Mouse (Mus musculus) 3134 (cell line): ENCODE data around the gene Sema4d.
A peak's percentile ranks its signal among the peaks of the same experiment; 100 is the strongest.

Experiments used
- DNase-seq: peaks from one replicate; pipeline ENCODE4 v3.0.0-alpha.2; 2011; ENCODE audit warnings: low spot score; ENCODE audit not compliant: insufficient read length; ENCODE audit errors: extremely low read depth

Sema4d gene

DNA sequence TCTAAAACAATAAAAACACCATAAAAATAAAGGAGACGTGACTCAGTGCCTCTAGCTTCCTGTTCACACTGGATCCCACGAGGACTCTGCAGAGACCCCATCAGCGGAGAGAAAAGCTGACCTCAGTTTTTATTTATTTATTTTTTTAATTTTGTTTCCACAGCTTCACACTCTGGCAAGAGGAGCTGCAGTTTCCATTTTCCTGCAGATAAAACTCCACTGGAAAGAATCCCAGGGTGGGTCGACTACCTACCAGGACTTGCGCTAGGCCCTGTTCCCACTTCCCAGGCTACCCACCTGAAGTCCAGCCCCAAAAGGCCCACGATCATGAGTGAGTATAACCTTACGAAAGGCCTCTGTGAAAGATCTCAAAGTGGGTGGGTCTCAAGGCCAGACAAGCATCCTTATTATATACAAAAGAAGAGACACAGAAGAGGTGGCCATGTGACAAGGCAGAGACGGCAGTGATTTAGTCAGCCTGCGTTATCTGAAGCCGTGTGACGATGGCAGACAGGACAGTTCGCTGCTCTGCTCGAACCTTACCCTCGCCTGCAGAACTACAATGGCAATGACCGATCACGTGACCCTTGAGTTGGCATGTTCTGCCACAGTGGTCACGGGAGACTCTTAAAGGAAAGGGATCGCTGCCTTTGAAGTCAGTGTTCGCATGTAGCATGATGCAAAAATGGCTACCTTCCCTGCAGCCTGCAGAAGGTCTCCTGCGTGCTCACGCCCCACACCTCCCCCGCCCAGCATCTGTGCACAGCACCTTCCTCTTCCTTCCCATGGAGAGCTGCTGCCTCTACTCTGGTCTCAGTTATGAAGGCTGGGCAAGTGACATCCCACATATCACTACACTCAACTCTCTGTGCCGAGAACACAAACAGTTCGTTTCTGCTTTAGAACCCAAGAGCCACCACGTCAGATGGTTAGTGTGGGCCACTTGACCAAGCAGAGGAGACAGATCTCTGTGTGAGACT is 14.3 kb downstream of the Sema4d start:
- DNase-seq = no peak

DNA sequence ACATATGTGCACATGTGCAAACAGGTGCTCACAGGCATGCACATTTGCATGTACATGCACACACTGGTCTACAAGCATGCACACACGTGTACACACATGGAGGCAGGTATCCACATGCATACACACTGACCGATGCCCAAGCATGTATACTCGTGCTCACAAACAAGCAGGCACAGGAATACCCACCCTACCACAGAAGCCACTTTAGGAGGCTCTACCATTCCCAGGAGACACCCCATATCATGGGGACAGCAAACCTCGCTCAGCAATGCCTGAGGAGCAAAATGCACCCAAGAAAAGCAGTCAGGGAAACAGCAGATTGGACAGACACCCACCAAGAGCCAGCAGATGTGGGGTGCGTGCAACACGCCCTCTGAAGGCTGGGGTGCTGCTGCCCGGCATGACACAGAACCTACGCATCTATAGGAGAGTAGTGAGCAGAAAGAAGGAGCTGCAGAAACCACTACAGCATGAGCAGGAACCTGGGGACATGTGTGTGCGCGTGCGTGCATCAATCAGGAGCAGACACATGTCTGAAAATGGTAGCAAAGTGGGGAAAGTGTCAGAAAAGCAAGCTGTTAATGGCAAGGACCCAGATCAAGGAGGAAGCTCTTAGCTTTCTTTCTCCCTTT is 15.1 kb downstream of the Sema4d start:
- DNase-seq = no peak

DNA sequence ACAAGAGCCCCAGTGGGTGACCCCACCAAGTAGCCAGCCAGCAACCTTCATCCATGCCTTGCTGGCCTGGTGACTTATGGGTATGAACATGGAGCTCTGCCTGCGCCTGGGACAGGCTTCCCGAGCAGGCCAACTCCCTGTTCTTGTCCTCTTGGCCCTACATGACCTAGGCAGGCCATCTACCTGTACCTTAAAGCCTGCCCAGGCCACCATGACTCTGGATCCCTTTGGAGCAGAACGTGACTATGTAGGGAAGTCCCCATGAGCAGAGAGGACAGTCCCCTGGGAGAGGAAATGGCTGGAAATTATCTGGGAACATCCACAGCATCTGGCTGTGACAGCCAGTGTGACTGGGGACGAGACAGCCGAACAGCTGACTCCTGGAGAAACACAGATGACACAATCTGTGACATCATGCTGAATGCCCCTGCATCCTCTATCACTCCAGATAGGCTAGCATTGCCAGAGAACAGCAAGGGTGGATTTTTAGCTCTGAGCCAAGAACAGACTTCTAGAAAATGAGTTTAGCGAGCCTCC is 15.7 kb downstream of the Sema4d start:
- DNase-seq = no peak

DNA sequence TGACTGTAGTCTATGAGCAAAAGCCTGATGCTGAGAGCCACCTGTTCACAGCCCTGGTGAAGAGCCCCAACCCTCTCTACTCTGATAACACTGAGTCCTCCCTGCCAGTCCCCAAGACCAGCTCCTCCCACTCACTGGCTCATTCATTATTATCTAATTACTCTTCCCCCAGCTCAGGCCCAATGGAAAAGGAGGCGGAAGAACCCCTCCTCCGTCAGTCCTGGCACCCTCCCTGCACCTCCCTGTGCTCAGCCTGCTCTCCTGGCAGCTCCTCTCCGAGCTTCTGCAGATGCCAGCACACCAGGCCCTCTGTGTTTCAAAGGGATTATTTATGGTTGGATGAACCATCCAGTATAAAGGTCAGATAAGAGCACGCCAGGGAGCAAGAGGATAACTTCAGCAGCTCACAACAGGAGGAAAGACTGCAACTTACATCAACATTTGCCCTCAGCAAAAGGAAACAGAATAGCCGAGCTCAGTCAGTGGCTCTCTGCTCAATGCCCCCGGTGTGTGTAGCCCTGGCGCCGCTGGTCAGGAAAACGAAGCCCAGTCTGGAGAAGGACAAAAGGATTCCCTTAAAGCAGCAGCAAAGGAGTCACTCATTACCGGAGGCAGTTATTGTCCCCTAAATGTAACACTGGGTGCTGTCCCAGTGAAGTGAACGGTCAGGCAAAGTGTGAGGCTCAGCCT is 16.4 kb downstream of the Sema4d start:
- no peak for DNase-seq

DNA sequence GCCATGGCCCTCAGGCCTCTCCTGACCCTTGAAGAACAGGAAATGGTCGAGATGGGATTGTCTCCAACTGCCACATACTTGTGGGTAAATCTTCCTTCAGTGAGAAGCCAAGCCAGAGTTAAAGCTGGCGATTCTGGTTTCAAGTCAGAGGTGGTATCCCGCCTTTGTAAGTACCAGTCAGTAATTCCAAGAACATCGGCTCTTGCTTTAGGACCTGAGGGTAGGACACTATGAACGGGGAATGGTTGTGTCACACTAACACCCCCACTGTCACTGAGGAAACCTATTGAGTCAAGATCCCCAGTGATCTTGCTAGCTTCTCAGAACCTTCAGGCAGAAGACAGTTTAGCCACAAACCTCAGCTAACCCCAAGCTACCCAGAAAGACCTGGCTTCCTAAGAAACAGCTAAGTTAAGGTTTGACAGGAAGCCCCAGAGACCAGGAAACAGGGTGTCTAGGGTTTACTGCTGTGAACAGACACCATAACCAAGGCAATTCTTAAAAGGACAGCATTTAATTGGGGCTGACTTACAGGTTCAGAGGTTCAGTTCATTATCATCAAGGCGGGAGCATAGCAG is 17.3 kb downstream of the Sema4d start:
- no peak for DNase-seq

DNA sequence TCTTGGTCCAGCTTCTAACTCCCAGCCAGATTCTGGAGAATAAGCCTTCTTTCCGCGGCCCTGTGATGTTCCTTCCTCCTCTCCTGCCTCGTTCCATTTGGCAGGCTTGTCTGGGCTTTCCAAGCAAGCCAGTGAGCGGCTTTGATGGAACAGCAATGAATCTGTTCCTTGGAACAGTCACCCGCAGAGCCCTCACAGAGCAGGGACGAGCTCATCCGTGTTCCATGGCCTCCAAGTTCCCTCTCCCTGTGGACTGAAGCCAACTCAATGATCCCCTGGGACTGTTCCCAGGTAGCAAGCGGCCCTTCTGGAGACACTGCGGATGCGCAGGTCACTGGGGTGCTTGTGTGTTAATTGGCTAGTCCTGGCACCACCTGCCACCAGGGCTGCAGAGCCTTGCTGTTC is 21.7 kb downstream of the Sema4d start:
- DNase-seq = no peak

DNA sequence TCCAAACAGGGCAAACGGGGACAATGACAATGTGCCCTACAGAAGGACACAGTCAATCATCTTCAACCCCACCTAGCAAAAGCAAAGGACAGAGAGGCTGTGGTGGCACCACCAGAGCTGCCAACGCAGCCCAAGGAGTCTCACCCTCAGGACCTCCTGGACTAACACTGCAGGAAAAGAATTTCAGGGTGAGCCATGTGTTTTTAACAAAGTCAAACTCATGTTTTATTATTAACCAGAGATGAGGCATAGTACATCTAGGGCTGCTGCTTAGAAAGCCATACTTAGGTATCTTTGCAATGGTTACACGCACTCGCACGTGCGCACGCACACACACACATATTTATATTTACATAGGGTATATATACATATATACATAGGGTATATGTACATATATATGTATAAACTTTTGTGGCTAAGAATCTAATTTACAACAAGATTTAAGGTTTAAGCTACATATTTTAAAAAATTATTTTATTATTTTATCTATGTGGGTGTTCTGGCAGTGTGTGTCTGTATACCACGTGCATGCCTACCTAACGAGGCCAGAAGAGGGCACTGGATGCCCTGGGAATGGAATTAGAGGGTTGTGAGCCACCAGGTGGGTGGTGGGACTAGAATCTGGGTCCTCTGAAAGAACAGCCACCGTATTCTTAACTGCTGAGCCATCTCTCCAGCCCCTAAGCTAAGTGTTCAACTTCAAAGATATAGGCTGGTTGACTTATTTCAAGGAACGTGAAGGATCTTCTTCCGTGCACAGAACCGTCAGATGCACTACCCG is 22.7 kb downstream of the Sema4d start:
- DNase-seq = no peak

DNA sequence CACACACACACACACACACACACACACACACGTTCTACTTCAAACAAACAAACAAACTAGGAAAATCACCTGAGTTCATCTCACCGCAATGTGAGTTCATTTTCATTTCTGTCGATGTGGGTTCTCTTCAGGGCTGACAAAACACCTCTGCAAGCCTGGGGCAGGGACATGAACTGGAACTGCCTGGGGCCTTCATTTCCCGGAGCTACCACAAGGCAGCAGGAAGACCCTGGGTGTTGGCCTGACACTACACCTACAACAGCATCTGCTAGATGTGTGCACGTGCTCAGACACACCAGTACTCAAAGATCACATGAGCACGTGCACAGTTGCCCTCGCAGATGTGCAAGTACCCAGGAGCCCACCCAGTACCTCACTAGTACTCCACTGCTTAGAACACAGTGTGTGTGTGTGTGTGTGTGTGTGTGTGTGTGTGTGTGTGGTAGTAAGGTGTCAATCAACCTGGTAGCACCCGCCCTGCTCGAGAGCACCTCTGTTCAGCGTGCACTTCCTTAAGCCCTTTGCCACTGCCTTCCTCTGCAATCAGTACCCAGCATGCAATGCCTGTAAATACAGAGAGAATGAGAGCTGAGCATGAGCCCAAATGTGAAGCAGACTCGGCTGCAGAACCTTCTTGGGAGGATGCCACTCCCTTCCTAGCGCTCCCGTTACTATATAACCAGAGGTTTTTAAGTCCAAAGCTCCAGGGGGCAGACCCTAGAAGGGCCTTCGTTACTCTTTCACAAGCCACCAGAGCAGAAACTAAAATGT is 25.4 kb downstream of the Sema4d start:
- no peak for DNase-seq

DNA sequence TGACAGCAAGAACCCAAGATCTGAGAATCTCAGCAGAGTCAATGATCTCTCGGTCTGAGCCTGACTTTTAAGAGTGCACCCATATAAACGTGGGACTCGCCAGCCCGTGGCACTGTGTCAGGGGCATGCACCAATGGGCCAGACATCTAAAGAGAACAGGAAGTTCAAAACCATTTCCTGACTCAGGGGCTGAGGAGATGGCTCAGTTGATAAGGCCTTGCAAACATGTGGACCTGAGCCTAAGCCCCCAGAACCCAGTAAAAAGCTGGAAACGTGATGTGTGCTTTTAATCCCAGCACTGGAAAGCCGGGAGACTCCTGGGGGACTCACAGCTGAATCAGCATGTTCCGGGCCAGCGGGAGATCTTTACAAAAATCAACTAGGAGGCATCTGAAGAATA is 26.0 kb downstream of the Sema4d start:
- no peak for DNase-seq

DNA sequence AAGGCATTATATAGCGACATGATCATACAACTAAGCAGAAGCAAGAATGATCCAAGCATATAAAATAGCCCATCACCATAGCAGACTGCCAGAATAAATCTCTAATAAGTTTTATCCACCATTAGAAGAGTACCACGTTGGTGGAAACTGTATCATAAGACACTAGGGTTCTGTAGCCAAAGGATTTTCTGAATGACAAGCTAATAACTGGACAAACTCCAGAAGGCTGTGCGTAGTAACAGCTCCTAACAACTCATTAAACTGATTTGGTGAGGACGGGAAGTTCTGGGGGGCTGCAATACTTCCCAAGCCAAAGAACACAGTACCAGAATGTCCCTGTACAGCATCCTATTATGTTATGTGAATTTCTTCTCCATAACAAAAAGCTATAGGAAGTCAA is 26.8 kb downstream of the Sema4d start:
- DNase-seq = no peak

DNA sequence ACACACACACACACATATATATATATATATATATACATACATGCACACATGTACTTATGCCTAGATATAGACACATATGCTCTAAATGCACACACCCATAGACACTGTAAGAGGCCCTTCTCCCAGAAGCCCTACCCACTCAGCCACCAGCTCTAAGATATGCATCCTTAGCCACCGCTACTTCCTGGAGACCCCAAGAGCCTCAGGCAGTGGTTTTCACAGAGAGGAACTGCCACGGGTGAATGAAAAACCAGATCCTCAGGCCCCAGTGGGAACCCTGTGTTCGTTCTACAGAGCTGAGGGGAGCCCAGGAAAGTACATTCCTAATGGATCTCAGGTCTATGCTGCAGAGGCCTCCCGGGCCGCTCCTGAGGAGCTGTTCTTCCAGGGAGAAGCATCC is 28.2 kb downstream of the Sema4d start:
- no peak for DNase-seq

DNA sequence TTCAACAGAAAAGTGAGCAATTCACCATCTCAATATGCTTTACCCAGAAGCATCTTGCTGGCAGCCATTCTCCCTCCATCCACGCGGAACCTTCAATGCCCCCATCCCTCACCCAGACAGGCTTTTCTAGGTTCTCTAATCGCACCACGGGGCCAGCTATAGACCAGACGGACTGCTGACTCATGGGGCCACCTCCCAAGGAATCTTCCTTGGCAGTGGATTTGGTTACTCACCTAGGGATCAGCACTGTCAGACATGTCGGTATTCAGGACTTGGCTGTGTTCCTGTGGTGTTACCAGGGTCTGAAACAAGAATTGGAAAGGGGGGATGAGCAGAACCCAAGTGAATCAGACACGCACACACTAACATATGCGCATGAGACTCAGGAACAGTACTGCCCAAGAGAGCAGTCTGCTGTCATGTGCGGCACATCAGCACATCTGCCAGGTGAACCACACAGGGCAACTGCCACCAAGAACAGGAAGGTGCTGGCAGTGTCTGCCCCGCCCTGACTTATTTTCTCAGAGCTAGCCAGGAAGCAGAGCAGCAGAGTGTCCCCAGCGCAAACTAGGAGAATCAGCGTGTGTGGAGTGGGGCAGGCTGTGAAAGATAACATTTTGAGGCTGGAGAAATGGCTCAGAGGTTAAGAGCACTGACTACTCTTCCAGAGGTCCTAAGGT is 30.4 kb downstream of the Sema4d start:
- peak; percentile 40 for DNase-seq

DNA sequence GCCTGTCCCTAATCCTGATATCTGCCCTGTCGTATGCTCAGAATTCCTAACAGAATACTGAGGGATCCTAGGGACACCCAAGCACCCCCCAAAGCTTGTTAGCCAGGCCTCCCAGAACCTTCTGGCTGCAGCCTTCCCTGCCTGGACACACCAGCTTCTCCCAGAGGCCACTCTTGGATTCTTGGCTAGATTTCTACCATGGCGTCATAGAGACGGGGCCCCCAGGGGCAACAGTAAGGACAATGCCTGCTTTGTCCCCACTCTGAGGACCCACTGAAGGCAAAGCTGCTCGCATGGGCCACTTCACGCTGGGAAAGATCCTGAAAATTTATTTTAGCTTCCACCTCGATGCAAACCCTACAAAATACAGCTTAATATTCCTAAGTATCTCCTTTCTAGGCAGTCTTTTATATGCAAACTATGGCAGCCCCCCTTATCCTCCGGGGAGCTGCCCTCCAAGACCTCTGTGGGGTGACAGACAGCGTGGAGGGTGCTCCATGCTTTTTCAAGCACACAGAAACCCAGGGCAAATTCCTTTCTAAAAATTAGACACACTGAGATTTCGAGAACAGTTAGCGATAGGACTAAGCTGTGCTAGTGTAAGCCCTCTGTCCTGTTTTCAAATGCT is 32.2 kb downstream of the Sema4d start:
- no peak for DNase-seq

DNA sequence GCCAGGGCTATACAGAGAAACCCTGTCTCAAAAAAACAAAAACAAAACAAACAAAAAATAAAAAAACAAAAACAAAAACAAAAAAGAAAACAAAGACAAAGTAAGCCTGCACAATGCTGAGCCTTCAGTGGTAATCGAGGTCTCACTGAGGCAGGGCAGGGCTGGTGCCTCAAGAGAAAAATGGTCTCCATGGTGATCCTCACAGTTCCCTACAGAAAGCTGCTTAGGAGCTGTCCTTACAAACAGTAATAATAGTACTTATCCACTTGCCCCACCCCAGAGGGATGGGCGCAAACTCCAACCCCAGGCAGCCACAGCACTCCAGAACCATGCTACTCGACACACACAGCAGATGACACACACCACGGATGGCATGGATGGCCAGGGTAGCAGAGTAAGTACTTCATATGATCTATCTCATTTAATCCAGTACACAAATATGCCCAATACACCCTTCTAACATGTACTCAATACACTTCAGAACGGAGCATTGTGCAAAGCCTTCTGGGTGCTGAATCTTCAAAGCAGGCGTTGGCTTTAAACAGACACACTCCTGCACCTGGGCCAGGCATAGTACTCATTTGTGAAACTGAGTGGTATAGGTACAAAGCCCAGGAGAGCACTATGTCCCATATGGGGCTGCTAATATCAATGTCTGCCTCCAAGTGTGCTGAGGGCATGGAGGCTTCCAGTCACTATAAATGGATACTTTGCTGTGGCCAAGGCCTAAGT is 34.1 kb downstream of the Sema4d start:
- DNase-seq = no peak

DNA sequence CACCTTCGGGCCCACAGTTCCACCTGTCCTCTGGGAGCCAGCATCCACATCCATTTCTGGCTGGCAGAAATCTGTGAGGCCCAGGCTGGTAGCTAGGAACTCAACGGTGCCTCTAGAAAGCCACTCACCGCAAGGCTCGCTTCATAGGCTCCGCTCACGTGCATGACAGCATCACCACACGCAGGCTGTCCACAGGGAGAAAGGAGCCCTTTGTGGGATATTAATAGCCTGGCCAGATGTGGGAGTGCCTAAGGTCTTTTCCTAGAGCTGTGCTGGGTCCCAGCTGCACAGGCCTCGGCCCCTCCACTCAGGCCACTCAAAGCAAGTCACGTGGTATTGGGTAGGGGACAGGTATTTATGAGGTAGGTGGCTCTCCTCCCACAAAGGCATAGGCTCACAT is 35.1 kb downstream of the Sema4d start:
- no peak for DNase-seq

DNA sequence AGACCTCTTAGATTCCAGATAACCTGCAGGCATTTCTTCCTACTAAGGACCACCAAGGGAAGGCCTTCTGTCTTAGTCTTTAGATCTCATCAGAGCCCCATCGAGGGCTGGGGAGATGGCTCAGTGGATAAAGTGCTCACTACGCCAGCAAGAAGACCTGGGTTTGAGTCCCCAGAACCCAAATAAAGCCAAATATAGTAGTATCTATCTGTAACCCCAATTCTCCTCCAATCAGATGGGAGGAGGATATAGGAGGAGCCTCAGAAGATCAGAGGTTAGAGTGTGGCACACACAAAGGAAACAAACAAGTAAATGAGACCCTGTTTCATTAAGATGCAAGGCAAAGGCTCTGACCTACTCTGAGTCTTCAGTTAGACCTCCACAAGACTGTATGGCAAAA is 36.4 kb downstream of the Sema4d start:
- DNase-seq = no peak

DNA sequence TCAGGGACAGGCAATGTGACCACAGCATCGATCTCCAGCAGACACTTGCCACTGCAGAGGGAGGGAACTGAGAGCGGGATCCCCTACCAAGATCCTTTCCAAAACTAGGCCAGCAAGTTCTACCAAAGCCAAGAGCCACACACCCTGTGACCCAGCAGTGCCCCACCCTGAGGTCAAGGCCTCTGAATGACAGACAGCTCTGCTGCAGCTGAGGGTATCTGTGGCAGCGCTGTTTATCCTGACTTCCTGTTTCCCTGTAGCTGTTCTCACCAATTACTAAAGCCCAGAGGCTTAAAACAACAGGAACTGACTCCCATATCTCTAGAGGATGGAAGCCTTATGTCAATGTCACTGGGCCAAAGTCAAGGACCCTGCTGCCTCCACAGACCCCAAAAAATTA is 37.0 kb downstream of the Sema4d start:
- no peak for DNase-seq

DNA sequence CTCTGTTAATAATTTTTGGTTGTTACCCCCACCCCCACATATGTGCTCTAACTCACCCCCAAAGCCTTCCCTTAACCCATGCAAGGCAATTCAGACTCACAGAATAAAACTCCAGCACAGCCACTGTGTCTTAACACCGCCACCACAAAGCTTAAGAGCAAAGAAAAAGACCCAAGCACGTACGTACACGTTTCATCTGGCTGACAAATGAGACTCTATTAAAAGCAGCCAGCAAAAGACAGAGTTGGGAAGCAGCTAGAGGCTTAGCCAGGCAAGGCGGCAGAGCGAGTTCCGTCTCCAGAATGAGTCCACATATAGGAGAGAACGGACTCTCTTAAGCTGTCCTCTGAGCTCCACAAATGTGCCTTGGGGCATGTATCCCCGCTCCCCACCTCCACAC is 37.5 kb downstream of the Sema4d start:
- DNase-seq = no peak
